Mouse (Mus musculus): ENCODE data around the gene Pold2.
"Not testable (repeated sequence)": the region's sequence is repeated elsewhere in the genome, so short reads cannot be mapped to it uniquely, and the experiment has no call there.

The Pold2 gene

GRCm38 (mm10) chr11:5898531-5898930 lies 20.4 kb upstream of the Pold2 start, which contains the start of gene Myl7:
TSS of gene Myl7 (minus strand) at chr11:5898782.
- DNase-seq (ENCODE audit: low spot score in 2 of 2): no peak

DNA sequence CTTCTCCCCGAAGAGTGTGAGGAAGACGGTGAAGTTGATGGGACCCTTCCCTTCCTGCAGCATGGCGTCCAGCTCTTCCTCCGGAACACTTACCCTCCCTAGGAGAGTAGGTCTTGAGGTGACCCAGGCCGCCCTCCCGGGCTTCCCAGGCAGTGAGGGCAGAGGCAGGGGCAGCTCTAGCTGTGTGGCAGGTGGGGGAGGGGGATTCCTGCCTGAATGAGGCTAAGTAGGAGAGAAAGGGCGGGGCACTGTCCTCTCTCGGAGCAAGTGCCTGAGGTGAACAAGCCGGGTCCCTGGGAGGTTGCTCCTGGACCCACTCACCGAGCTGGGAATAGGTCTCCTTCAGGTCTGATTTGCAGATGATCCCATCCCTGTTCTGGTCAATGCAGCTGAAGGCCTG lies 19.7 kb upstream of the Pold2 start:
- no peak for DNase-seq (ENCODE audit: low spot score in 2 of 2)

- DNase-seq (ENCODE audit: low spot score in 2 of 2): no peak
Observed at GRCm38 (mm10) chr11:5897230-5897629, 19.1 kb upstream of the Pold2 start.

- DNase-seq (ENCODE audit: low spot score in 2 of 2): no peak
Observed at GRCm38 (mm10) chr11:5893807-5894206, 15.7 kb upstream of the Pold2 start.

DNA sequence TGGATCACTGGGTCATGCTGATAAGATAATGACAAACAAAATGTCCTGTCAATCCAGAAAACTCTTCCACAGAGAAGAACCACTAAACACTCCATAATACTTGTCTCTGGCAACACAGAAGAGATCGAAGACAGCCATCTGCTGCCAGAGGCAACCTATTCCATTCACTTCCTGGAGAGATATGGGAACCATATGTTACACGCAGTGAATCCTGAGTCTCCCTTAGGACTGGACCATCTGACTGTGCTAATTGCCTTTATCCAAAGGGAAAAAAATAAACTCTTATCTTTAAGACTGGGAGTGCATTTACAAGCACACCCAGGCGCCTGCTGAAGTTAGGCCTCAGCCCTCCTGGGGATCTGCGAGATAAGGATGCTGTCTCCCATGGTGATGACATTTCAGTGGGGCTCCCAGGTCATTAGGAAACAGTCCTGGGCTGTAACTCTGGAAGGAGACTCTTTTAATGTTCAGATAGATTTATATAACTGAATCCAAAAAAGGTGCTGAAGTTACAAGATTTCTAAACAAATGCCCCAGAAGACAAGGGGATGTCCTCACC lies 14.8 kb upstream of the Pold2 start:
- DNase-seq (ENCODE audit: low spot score in 2 of 2): no peak

- peak in 1 of 2 experiments; percentile 17 for DNase-seq (ENCODE audit: low spot score in 2 of 2)
Observed at GRCm38 (mm10) chr11:5892151-5892591, 14.1 kb upstream of the Pold2 start.

DNA sequence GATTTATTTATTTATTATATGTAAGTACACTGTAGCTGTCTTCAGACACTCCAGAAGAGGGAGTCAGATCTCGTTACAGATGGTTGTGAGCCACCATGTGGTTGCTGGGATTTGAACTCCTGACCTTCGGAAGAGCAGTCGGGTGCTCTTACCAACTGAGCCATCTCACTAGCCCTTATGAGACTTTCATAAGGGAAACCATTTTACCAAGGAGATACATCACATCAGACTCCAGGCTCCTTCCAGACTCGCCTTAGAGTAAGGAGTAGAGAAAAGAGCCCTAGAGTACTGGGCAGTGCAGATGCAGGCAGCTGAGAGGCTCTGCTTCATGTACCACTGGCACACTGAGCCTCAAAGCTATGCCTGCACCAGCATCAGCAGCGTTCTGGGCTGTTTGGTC lies 10.5 kb upstream of the Pold2 start:
- not testable (repeated sequence) for DNase-seq (ENCODE audit: low spot score in 2 of 2)

DNA sequence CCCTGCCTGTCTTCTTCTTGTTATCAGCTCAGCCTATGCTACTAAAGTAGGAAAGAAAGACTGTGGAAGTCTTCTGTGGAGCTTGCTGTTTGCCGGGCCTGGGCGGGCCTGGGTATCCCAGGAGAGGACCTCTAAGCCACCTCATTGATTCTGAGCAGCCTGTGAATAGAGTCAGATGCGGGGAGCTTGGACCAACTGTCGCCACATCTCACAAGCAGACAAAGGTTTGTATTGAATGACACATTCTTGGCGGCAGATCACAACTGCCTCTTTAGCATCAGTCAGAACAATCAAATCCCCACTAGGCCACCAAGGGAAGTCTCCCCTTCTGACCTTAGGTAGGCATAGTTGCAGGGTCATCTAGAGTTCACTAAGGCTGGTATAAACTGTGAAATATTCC lies 9.2 kb upstream of the Pold2 start:
- no peak for DNase-seq (ENCODE audit: low spot score in 2 of 2)

DNA sequence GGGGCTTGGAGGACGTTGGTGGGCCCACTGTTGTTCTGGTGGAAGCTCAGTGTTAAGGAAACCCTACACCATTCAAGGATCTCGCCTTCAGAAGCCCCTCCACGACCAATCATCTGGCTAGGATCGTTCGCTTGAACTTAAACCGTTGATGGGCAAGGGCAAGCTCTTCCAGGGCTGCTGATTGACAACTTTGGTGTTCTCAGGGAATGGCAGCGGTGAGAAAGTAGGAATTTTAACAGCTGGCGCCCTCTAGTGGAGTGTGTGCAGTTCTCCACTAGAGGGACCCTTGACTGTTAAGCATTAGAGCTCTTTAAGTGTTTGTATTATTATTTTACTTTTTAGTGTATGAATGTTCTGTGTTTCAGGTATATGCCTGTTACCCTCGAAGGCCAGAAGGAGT lies 8.1 kb upstream of the Pold2 start:
- DNase-seq (ENCODE audit: low spot score in 2 of 2): peak in 1 of 2 experiments; percentile 62

GRCm38 (mm10) chr11:5882518-5882917 lies 4.4 kb upstream of the Pold2 start:
- no peak for DNase-seq (ENCODE audit: low spot score in 2 of 2)

DNA sequence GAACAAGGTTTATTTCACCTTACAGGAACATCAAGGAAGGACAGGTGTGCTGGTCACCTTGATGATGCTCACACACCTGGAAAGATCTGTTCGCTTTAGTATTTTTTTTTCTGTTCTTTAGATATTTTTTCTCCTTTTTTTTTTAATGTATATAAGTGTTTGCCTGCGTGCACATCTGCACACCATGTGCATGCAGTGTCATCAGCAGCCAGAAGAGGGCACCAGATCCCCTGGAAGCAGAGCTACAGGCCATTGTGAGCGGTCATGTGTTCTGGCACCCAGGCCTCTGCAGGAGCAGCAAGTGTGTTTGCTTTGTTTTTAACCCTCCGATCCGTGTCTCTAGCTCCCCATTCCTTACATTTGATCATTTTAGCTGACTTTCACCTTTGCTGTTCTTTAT lies 1.8 kb upstream of the Pold2 start:
- DNase-seq (ENCODE audit: low spot score in 2 of 2): peak; percentile 61 to 81

- DNase-seq (ENCODE audit: low spot score in 2 of 2): no peak
Observed at GRCm38 (mm10) chr11:5878661-5879060, 569 bp upstream of the Pold2 start.

- DNase-seq (ENCODE audit: low spot score in 2 of 2): no peak
Observed at GRCm38 (mm10) chr11:5877421-5877820, 671 bp downstream of the Pold2 start.

GRCm38 (mm10) chr11:5873192-5873591 lies 4.9 kb downstream of the Pold2 start:
- DNase-seq (ENCODE audit: low spot score in 2 of 2): no peak

- DNase-seq (ENCODE audit: low spot score in 2 of 2): no peak
Observed at GRCm38 (mm10) chr11:5872707-5873106, 5.4 kb downstream of the Pold2 start.

DNA sequence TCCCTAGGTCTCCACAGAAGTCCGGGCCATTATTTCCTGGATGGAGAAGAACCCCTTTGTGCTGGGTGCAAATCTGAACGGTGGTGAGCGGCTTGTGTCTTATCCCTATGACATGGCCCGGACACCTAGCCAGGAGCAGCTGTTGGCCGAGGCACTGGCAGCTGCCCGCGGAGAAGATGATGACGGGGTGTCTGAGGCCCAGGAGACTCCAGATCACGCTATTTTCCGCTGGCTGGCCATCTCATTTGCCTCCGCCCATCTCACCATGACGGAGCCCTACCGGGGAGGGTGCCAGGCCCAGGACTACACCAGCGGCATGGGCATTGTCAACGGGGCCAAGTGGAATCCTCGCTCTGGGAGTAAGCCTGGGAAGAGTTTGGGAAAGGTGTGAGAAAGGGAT lies 8.0 kb downstream of the Pold2 start:
- DNase-seq (ENCODE audit: low spot score in 2 of 2): no peak

DNA sequence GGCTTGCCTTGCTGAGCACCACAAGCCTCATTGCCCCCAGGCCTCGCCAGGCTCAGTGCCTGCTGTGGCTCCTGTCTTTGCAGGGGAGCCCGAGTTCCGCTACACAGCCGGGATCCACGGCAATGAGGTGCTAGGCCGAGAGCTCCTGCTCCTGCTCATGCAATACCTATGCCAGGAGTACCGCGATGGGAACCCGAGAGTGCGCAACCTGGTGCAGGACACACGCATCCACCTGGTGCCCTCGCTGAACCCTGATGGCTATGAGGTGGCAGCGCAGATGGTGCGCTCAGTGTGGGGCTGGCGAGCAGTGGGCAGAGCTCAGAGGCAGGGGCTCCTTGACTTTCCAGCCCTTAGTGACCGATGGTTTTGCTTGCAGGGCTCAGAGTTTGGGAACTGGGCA lies 8.8 kb downstream of the Pold2 start:
- DNase-seq (ENCODE audit: low spot score in 2 of 2): no peak

GRCm38 (mm10) chr11:5868324-5868723 lies 9.8 kb downstream of the Pold2 start:
- no peak for DNase-seq (ENCODE audit: low spot score in 2 of 2)

DNA sequence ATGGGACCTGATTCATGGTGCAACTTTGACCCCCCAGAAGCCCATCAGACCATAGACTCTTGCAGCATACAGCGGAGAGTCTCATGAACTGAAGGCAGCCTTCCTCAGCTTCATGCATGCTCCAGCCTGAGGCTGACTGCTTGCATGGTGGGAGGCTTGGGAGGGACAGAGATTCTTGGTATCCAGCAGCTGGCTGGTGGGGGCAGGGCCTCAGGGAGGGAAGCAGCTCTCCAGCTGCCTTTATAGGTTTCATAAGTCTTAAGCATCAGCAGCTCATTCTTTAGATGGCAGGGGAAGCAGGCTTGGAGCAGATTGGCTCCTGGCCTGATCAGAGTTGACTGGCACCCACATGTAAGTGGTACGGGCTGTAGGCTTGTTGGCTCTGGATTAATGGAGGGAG lies 10.9 kb downstream of the Pold2 start:
- DNase-seq (ENCODE audit: low spot score in 2 of 2): no peak

- no peak for DNase-seq (ENCODE audit: low spot score in 2 of 2)
Observed at GRCm38 (mm10) chr11:5862394-5863105, 15.5 kb downstream of the Pold2 start.

DNA sequence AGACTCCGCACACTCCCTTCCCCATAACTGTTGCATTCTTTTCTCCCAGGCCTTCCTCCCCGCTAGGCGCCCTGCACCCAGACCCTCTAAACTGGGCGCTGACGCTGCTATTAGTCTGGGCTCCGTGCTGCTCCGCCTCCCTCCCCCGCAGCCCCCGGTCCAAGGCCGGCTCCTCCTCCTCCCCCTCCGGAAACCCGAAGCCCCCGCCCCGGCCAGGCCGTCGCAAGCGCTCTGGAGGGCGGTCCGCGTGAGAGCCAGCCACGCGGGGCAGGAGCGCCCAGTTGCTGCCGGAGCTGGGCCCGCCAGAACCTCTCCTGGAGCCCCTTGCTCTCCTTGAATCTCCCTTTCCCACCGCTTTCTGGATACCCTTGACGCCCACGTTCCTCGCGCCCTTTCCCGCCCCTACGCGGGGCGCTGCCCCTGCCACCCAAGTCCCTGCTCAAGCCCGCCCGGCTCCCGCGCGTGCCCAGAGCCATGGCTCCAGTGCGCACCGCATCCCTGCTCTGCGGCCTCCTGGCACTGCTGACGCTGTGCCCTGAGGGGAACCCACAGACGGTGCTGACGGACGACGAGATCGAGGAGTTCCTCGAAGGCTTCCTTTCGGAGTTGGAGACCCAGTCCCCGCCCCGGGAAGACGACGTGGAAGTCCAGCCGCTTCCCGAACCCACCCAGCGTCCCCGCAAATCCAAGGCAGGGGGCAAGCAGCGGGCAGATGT lies 16.3 kb downstream of the Pold2 start, which contains the start of gene Aebp1:
TSS of gene Aebp1 (plus strand) at position 270 of the 716 bp plus-strand sequence.
- DNase-seq (ENCODE audit: low spot score in 2 of 2): no peak

DNA sequence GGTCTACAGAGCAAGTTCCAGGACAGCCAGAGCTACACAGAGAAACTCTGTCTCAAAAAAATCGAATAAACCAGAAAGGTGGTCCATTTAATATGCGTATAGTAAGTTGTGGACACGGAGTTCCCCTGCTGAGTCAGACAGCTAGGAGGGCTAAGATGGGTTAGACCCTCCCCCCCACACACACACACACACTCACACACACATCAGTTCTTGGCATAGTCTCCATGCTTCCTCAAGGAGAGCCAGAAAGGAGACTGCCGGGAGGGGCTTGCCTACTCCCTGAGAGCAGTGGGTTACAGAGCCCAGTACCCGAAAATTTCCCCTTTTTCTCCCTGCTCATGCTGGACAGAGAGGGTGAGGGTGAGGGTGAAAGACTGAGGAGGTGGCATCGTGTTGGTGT lies 17.5 kb downstream of the Pold2 start:
- no peak for DNase-seq (ENCODE audit: low spot score in 2 of 2)

Measured in cerebellum, postnatal 4 days (tissue).